Mouse (Mus musculus): ENCODE measurements around the gene Spats1. TPM values are rescaled to one million over a fixed set of nuclear protein-coding genes. Genes with fewer than 3 reads are reported as not detected.

The Spats1 gene
- polyA plus RNA-seq, 1 experiment = not detected

DNA sequence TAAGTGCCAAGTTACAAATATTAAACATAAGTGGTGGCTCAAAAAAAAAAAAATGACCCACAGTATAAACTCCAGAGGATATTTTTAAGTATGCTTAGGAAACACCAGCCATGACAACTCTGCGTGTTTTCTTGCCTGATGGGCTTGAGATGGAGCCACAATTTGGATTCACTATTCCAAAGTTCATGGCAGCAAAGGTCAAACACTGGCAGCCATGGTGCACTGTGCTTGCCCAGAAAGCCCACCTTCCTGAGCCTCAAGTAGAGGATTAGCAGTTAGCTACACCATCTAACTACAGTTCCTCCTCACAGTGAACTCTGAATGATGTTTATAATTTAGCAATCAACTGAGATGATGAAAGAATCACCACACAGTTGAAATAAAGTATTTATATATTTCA is 73.1 kb downstream of the Spats1 start:
- peaks cover 88% of the 10 kb centered on the region for H3K36me3 ChIP-seq (ENCODE audit: control insufficient read depth)
- H3K9me3 ChIP-seq (ENCODE audit: control insufficient read depth, low read length) = no peaks in the 10 kb centered on the region
- H3K27me3 ChIP-seq (ENCODE audit: control insufficient read depth) = no peaks in the 10 kb centered on the region
- no peak overlapping the region for H3K4me3 ChIP-seq (replicated peaks)
- no peaks in the 10 kb centered on the region for H3K4me1 ChIP-seq (ENCODE audit: control insufficient read depth)
- no peak for TF ChIP-seq TAL1 (IDR thresholded peaks at IDR 0.05; ENCODE audit: low read length)
- TF ChIP-seq GATA1 (IDR thresholded peaks at IDR 0.05; ENCODE audit: low read length) = no peak

DNA sequence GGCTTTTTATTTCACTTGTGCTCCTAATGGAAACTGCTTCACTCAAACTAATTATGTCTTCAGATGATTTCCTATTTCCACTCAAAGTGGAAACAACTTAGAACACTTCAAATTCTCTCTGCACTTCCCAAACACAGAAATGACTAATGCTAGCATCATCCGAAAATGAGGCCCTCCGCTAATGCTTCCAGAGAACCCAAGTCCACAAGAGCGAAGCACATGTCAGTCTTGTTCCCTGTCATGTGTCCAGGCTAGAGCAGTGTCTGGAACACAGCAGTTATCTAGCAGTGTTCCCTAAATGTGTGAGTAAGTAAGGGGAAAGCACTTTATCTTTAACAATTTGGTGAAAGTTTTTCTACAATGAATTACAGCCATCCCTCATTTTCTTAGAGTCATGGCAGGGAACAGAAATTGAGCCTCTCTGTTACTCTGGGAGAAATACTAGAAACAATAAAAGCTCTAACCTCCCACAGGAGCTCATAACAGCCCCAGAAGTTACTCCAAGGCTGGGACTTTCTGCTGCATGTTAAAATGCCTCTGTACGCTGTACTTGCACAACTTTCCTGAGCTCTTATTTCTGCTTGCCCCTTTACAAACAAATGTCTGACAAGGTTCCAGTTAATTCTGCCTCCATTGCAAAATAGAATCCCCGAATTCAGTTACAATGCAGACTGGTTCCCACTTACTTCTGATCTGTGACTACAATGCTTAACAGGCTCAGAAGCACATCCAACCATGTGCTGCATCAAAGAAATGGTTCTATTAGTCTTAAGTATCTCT is 73.9 kb downstream of the Spats1 start:
- Histone ChIP-seq H3K27me3 (ENCODE audit: control insufficient read depth) (no peaks in the 10 kb centered on the region), H3K4me1 (ENCODE audit: control insufficient read depth) (no peaks in the 10 kb centered on the region), H3K36me3 (ENCODE audit: control insufficient read depth) (peaks cover 85% of the 10 kb centered on the region), H3K4me3 (replicated peaks) (no peak overlapping the region), H3K9me3 (ENCODE audit: control insufficient read depth, low read length) (no peaks in the 10 kb centered on the region)
- no peak for TF ChIP-seq GATA1 (IDR thresholded peaks at IDR 0.05; ENCODE audit: low read length)
- no peak for TF ChIP-seq TAL1 (IDR thresholded peaks at IDR 0.05; ENCODE audit: low read length)

DNA sequence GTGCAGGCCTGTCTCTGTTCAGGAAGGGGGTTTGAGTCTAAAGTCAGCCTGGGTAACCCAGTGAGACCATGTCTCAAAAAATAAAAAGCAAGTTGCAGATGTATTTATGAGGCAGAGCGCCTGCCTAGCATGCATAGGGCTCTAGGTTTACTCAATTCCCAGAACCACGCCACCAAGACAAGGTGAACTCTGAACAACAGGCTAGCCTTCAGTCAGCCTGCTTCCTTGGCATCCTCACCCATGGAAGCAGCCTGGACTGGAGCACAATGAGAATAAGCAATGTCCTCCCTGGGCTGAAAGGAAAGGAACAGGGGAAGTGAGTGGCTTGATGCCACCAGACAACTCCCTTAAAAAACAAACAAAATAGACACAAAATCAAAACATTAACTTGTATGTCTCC is 77.2 kb downstream of the Spats1 start:
- no peak for TF ChIP-seq TAL1 (IDR thresholded peaks at IDR 0.05; ENCODE audit: low read length)
- no peak for TF ChIP-seq GATA1 (IDR thresholded peaks at IDR 0.05; ENCODE audit: low read length)
- H3K4me1 ChIP-seq (ENCODE audit: control insufficient read depth) = no peaks in the 10 kb centered on the region
- peaks cover 77% of the 10 kb centered on the region for H3K36me3 ChIP-seq (ENCODE audit: control insufficient read depth)
- no peaks in the 10 kb centered on the region for H3K9me3 ChIP-seq (ENCODE audit: control insufficient read depth, low read length)
- no peak overlapping the region for H3K4me3 ChIP-seq (replicated peaks)
- no peaks in the 10 kb centered on the region for H3K27me3 ChIP-seq (ENCODE audit: control insufficient read depth)

DNA sequence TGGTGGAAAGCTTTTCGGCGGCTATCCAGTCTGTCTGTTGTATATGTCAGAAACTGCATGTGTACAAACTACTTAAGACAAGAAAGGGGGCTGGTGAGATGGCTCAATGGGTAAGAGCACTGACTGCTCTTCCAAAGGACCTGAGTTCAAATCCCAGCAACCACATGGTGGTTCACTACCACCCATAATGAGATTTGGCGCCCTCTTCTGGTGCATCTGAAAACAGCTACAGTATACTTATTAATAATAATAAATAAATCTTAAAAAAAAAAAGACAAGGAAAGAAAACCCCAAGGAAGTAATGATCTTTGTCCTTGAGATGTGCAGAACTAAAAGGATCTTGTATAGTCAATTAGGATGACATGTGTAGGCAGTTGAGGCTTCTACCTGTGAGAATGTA is 77.7 kb downstream of the Spats1 start:
- no peak overlapping the region for H3K4me3 ChIP-seq (replicated peaks)
- H3K9me3 ChIP-seq (ENCODE audit: control insufficient read depth, low read length) = no peaks in the 10 kb centered on the region
- H3K4me1 ChIP-seq (ENCODE audit: control insufficient read depth) = no peaks in the 10 kb centered on the region
- TF ChIP-seq TAL1 (IDR thresholded peaks at IDR 0.05; ENCODE audit: low read length) (no peak), GATA1 (IDR thresholded peaks at IDR 0.05; ENCODE audit: low read length) (no peak)
- H3K27me3 ChIP-seq (ENCODE audit: control insufficient read depth) = no peaks in the 10 kb centered on the region
- H3K36me3 ChIP-seq (ENCODE audit: control insufficient read depth) = peaks cover 77% of the 10 kb centered on the region

DNA sequence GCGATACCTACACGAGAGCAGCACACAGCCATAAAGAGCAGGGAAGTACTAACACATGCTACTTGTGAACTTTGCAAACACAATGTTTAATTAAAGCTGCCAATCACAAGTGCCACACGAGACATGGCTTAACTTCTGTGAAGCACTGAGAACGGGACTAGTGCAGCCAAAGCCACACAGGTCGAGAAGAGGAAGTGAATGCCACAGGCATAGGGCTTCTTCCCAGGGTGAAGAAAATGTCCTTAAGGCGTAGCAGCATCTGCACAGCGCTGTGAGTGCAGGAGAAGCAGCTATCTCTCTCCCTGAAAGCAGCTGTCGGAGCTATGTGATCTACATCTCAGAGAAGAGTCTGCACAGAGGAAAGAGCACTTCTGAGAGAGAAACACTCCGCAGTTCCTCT is 80.6 kb downstream of the Spats1 start:
- H3K36me3 ChIP-seq (ENCODE audit: control insufficient read depth) = peaks cover 78% of the 10 kb centered on the region

DNA sequence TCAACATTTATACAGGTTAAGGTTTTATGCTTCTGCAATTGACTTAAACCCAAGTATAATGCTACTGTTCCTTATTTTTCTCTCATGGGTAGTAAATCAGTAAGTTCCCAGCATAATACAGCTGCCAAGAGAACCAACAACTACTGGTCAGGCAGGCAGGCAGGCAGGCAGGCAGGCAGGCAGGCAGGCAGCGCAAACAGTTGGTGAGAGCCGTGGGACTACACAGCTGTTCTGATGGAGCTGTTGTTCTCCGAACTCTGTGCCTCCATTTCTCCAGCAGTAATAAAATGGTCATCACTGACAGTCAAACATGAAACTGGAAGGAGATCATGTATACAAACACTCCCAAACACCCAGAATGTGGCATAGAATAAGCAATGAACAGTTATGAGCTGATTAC is 81.5 kb downstream of the Spats1 start:
- no peaks in the 10 kb centered on the region for H3K9me3 ChIP-seq (ENCODE audit: control insufficient read depth, low read length)
- peaks cover 76% of the 10 kb centered on the region for H3K36me3 ChIP-seq (ENCODE audit: control insufficient read depth)
- TF ChIP-seq GATA1 (IDR thresholded peaks at IDR 0.05; ENCODE audit: low read length) (no peak), TAL1 (IDR thresholded peaks at IDR 0.05; ENCODE audit: low read length) (no peak)
- H3K4me3 ChIP-seq (replicated peaks) = no peak overlapping the region
- H3K27me3 ChIP-seq (ENCODE audit: control insufficient read depth) = no peaks in the 10 kb centered on the region
- no peaks in the 10 kb centered on the region for H3K4me1 ChIP-seq (ENCODE audit: control insufficient read depth)

More for the DNA sequence above, 80.6 kb downstream of the Spats1 start:
- no peak overlapping the region for H3K4me3 ChIP-seq (replicated peaks)
- H3K27me3 ChIP-seq (ENCODE audit: control insufficient read depth) = no peaks in the 10 kb centered on the region
- H3K4me1 ChIP-seq (ENCODE audit: control insufficient read depth) = no peaks in the 10 kb centered on the region
- no peaks in the 10 kb centered on the region for H3K9me3 ChIP-seq (ENCODE audit: control insufficient read depth, low read length)
- TF ChIP-seq TAL1 (IDR thresholded peaks at IDR 0.05; ENCODE audit: low read length) = no peak
- TF ChIP-seq GATA1 (IDR thresholded peaks at IDR 0.05; ENCODE audit: low read length) = no peak

Other genes with a start within 250 kb of the Spats1 start
- gene Cdc5l, start 41.7 kb downstream of the Spats1 start, polyA plus RNA-seq (2012) = 0.74 and 0.98 TPM in 2 replicates
- gene Aars2, start 31.4 kb upstream of the Spats1 start, polyA plus RNA-seq (2012) = 1.3 and 1.7 TPM in 2 replicates
- not detected in 2 replicates for gene Tcte1, start 48.0 kb upstream of the Spats1 start, polyA plus RNA-seq (2012)
- 0.01 TPM in 1 of 2 replicates, not detected in the other for gene Tmem151b, start 74.3 kb upstream of the Spats1 start, polyA plus RNA-seq (2012)
- gene Nfkbie, start 80.3 kb upstream of the Spats1 start, polyA plus RNA-seq (2012) = 0.02 and 0.06 TPM in 2 replicates
- 1.7 TPM in 2 replicates for gene Slc35b2, start 88.5 kb upstream of the Spats1 start, polyA plus RNA-seq (2012)
- gene Hsp90ab1, start 97.9 kb upstream of the Spats1 start, polyA plus RNA-seq (2012) = 36.9 and 62.9 TPM in 2 replicates
- 77.5 and 78.0 TPM in 2 replicates for gene Slc29a1, start 124.2 kb upstream of the Spats1 start, polyA plus RNA-seq (2012)
- gene Mymx, start 126.7 kb upstream of the Spats1 start, polyA plus RNA-seq (2012) = 0.44 TPM in 1 of 2 replicates, not detected in the other
- gene Capn11, start 183.9 kb upstream of the Spats1 start, polyA plus RNA-seq (2012) = 0.01 TPM in 1 of 2 replicates, not detected in the other
- 60.8 and 73.7 TPM in 2 replicates for gene Mrpl14, start 210.9 kb upstream of the Spats1 start, polyA plus RNA-seq (2012)
- 1.2 and 1.7 TPM in 2 replicates for gene Tmem63b, start 211.5 kb upstream of the Spats1 start, polyA plus RNA-seq (2012)

Measured in erythroblast, embryonic 14.5 days (primary cell).